Mouse (Mus musculus): Measurements from ENCODE around the gene Auts2. TPM values are rescaled to one million over a fixed set of nuclear protein-coding genes. Genes with fewer than 3 reads are reported as not detected.

The Auts2 gene
- total RNA-seq, 2 experiments from 2014 or later = 23.5 to 29.5 TPM

- no peak for DNase-seq (ENCODE audit: low spot score in 2 of 2)
Measured at GRCm38 (mm10) chr5:132029038-132029437, 514.1 kb downstream of the Auts2 start.

GRCm38 (mm10) chr5:132027859-132028498 lies 515.2 kb downstream of the Auts2 start:
- no peak for DNase-seq (ENCODE audit: low spot score in 2 of 2)

GRCm38 (mm10) chr5:132013296-132013695 lies 529.8 kb downstream of the Auts2 start:
- DNase-seq (ENCODE audit: low spot score in 2 of 2) = no peak

GRCm38 (mm10) chr5:132011795-132012194 lies 531.3 kb downstream of the Auts2 start:
- no peak for DNase-seq (ENCODE audit: low spot score in 2 of 2)

- DNase-seq (ENCODE audit: low spot score in 2 of 2) = no peak
Measured at GRCm38 (mm10) chr5:132008703-132009222, 534.4 kb downstream of the Auts2 start.

GRCm38 (mm10) chr5:132007907-132008306 lies 535.2 kb downstream of the Auts2 start:
- DNase-seq (ENCODE audit: low spot score in 2 of 2) = no peak

GRCm38 (mm10) chr5:131992681-131993211 lies 550.4 kb downstream of the Auts2 start:
- DNase-seq (ENCODE audit: low spot score in 2 of 2) = no peak

GRCm38 (mm10) chr5:131992268-131992667 lies 550.9 kb downstream of the Auts2 start:
- DNase-seq (ENCODE audit: low spot score in 2 of 2) = no peak

- no peak for DNase-seq (ENCODE audit: low spot score in 2 of 2)
Measured at GRCm38 (mm10) chr5:131990532-131990931, 552.6 kb downstream of the Auts2 start.

- no peak for DNase-seq (ENCODE audit: low spot score in 2 of 2)
Measured at GRCm38 (mm10) chr5:131981451-131981850, 561.7 kb downstream of the Auts2 start.

- no peak for DNase-seq (ENCODE audit: low spot score in 2 of 2)
Measured at GRCm38 (mm10) chr5:131978939-131979338, 564.2 kb downstream of the Auts2 start.

- no peak for DNase-seq (ENCODE audit: low spot score in 2 of 2)
Measured at GRCm38 (mm10) chr5:131977497-131977896, 565.6 kb downstream of the Auts2 start.

GRCm38 (mm10) chr5:131971901-131972300 lies 571.2 kb downstream of the Auts2 start:
- DNase-seq (ENCODE audit: low spot score in 2 of 2) = peak in 1 of 2 experiments; percentile 22

- DNase-seq (ENCODE audit: low spot score in 2 of 2) = no peak
Measured at GRCm38 (mm10) chr5:131965499-131965898, 577.6 kb downstream of the Auts2 start.

GRCm38 (mm10) chr5:131963565-131963964 lies 579.6 kb downstream of the Auts2 start:
- DNase-seq (ENCODE audit: low spot score in 2 of 2) = no peak

GRCm38 (mm10) chr5:131961859-131962258 lies 581.3 kb downstream of the Auts2 start:
- DNase-seq (ENCODE audit: low spot score in 2 of 2) = no peak

GRCm38 (mm10) chr5:131960432-131960831 lies 582.7 kb downstream of the Auts2 start:
- no peak for DNase-seq (ENCODE audit: low spot score in 2 of 2)

GRCm38 (mm10) chr5:131956998-131957397 lies 586.1 kb downstream of the Auts2 start:
- no peak for DNase-seq (ENCODE audit: low spot score in 2 of 2)

GRCm38 (mm10) chr5:131956090-131956489 lies 587.1 kb downstream of the Auts2 start:
- DNase-seq (ENCODE audit: low spot score in 2 of 2) = no peak

- DNase-seq (ENCODE audit: low spot score in 2 of 2) = no peak
Measured at GRCm38 (mm10) chr5:131955227-131956016, 587.7 kb downstream of the Auts2 start.

- DNase-seq (ENCODE audit: low spot score in 2 of 2) = no peak
Measured at GRCm38 (mm10) chr5:131948571-131949151, 594.5 kb downstream of the Auts2 start.

- DNase-seq (ENCODE audit: low spot score in 2 of 2) = no peak
Measured at GRCm38 (mm10) chr5:131946801-131947200, 596.3 kb downstream of the Auts2 start.

Data from adrenal gland, adult 18-20 months (tissue).